Mouse (Mus musculus) midbrain, embryonic 15.5 days (tissue): ENCODE results near the gene Rhox3e. TPM values are rescaled to one million over a fixed set of nuclear protein-coding genes. Genes with fewer than 3 reads are reported as not detected.
"Not testable (repeated sequence)": the region's sequence is repeated elsewhere in the genome, so short reads cannot be mapped to it uniquely, and the experiment has no call there.

Experiments used
- ATAC-seq: fragments of 200-750 bp; cut with Nextera tagmentation; replicated peaks from 2 replicates; pipeline ENCODE4 v1.8.0; 2017; ENCODE audit warnings: moderate TSS enrichment
- H3K27ac ChIP-seq: fragments of 300-500 bp; sonication (generic); 2 replicates; pipeline ENCODE4 v1.5.1; 2015; ENCODE audit warnings: mild to moderate bottlenecking, inconsistent platforms
- H3K27me3 ChIP-seq: fragments of 300-500 bp; sonication (generic); replicated peaks from 2 replicates; pipeline ENCODE4 v1.6.1; 2015; ENCODE audit warnings: inconsistent platforms
- H3K36me3 ChIP-seq: fragments of 300-500 bp; sonication (generic); replicated peaks from 2 replicates; pipeline ENCODE4 v1.6.1; 2015; ENCODE audit warnings: inconsistent platforms
- H3K4me1 ChIP-seq: fragments of 300-500 bp; sonication (generic); 2 replicates; pipeline ENCODE4 v1.6.1; 2015; ENCODE audit warnings: inconsistent platforms
- H3K4me2 ChIP-seq: fragments of 300-500 bp; sonication (generic); 2 replicates; pipeline ENCODE4 v1.6.1; 2015; ENCODE audit warnings: inconsistent platforms, mild to moderate bottlenecking, moderate library complexity
- H3K4me3 ChIP-seq: fragments of 300-500 bp; sonication (generic); 2 replicates; pipeline ENCODE4 v1.5.1; 2015; ENCODE audit warnings: mild to moderate bottlenecking, inconsistent platforms
- H3K9ac ChIP-seq: fragments of 300-500 bp; sonication (generic); 2 replicates; pipeline ENCODE4 v1.6.1; 2015; ENCODE audit warnings: mild to moderate bottlenecking, inconsistent platforms
- H3K9me3 ChIP-seq: fragments of 300-500 bp; sonication (generic); 2 replicates; pipeline ENCODE4 v1.6.1; 2016; ENCODE audit warnings: inconsistent platforms
- WGBS: fragments of 180-500 bp; shearing (Covaris S2); methylation state at CpG from one replicate; pipeline ENCODE4 v1.1.7; 2015; ENCODE audit warnings: mixed read lengths; 5-methylcytosine and 5-hydroxymethylcytosine counted together
- polyA plus RNA-seq: library from polyadenylated mRNA; unstranded; fragments of >200 nt; fragmentation: Nextera tagmentation; extraction: Ambion mirVana; gene quantifications from 2 replicates; pipeline ENCODE4 v1.2.1, GENCODE M21; 2015

The Rhox3e gene
- not detected in 2 replicates for polyA plus RNA-seq

- H3K4me1 ChIP-seq, H3K9me3 ChIP-seq, ATAC-seq, H3K4me2 ChIP-seq, H3K4me3 ChIP-seq, H3K27ac ChIP-seq, H3K27me3 ChIP-seq, H3K36me3 ChIP-seq, H3K9ac ChIP-seq: not testable (repeated sequence)
- WGBS = no CpG with 5 or more reads among the region's 4 CpGs
Measured at GRCm38 (mm10) chrX:37541719-37542118, at the start of gene Rhox3e. Rhox3e (plus strand) TSS chrX:37542019.

- H3K9ac ChIP-seq, H3K27me3 ChIP-seq, H3K4me3 ChIP-seq, H3K4me1 ChIP-seq, ATAC-seq, H3K27ac ChIP-seq, H3K9me3 ChIP-seq, H3K4me2 ChIP-seq, H3K36me3 ChIP-seq: not testable (repeated sequence)
- 93% methylated on average over 17 of the region's 18 CpGs for WGBS
Measured at GRCm38 (mm10) chrX:37514059-37514458, 27.8 kb upstream of the Rhox3e start, which contains the start of gene Rhox4d. Rhox4d (plus strand) TSS chrX:37514359.

- H3K36me3 ChIP-seq, H3K4me3 ChIP-seq, H3K9ac ChIP-seq, H3K27me3 ChIP-seq, H3K27ac ChIP-seq, H3K4me1 ChIP-seq, H3K4me2 ChIP-seq, H3K9me3 ChIP-seq, ATAC-seq: not testable (repeated sequence)
- WGBS = 85% methylated on average over 2 of the region's 8 CpGs
Measured at GRCm38 (mm10) chrX:37530152-37530551, 11.7 kb upstream of the Rhox3e start, which contains the start of gene Rhox2e. Rhox2e (plus strand) TSS chrX:37530452.

- not testable (repeated sequence) for H3K36me3 ChIP-seq, H3K4me1 ChIP-seq, H3K9me3 ChIP-seq, H3K4me2 ChIP-seq, H3K9ac ChIP-seq, H3K27me3 ChIP-seq, H3K27ac ChIP-seq, H3K4me3 ChIP-seq, ATAC-seq
- 99% methylated on average over 9 of the region's 18 CpGs for WGBS
Measured at GRCm38 (mm10) chrX:37557112-37557511, 15.3 kb downstream of the Rhox3e start, which contains the start of gene Rhox4e. Rhox4e (plus strand) TSS chrX:37557412.

- WGBS = 90% methylated on average over 8 of the region's 8 CpGs
- not testable (repeated sequence) for H3K36me3 ChIP-seq, H3K27ac ChIP-seq, H3K9me3 ChIP-seq, H3K9ac ChIP-seq, H3K4me2 ChIP-seq, H3K4me1 ChIP-seq, H3K27me3 ChIP-seq, ATAC-seq, H3K4me3 ChIP-seq
Measured at GRCm38 (mm10) chrX:37571105-37571504, 29.3 kb downstream of the Rhox3e start, which contains the start of gene Rhox2f. Rhox2f (plus strand) TSS chrX:37571405.

GRCm38 (mm10) chrX:37572638-37573037 lies 30.8 kb downstream of the Rhox3e start:
- H3K27ac ChIP-seq, H3K27me3 ChIP-seq, H3K36me3 ChIP-seq, H3K4me3 ChIP-seq, ATAC-seq, H3K4me1 ChIP-seq, H3K4me2 ChIP-seq, H3K9me3 ChIP-seq, H3K9ac ChIP-seq: not testable (repeated sequence)
- 74% methylated on average over 2 of the region's 2 CpGs for WGBS

- ATAC-seq, H3K27ac ChIP-seq, H3K4me3 ChIP-seq, H3K36me3 ChIP-seq, H3K4me1 ChIP-seq, H3K27me3 ChIP-seq, H3K4me2 ChIP-seq, H3K9ac ChIP-seq, H3K9me3 ChIP-seq: not testable (repeated sequence)
Measured at GRCm38 (mm10) chrX:37580692-37581091, 38.9 kb downstream of the Rhox3e start, which contains the start of gene Rhox3f. Rhox3f (plus strand) TSS chrX:37580992.

Other genes with a start within 250 kb of the Rhox3e start
- gene Rhox3a2, start 162.0 kb upstream of the Rhox3e start, polyA plus RNA-seq = not detected in 2 replicates
- not detected in 2 replicates for gene Rhox4a2, start 151.2 kb upstream of the Rhox3e start, polyA plus RNA-seq
- not detected in 2 replicates for gene Rhox2b, start 130.0 kb upstream of the Rhox3e start, polyA plus RNA-seq
- not detected in 2 replicates for gene Rhox4b, start 109.5 kb upstream of the Rhox3e start, polyA plus RNA-seq
- not detected in 2 replicates for gene Rhox2c, start 88.3 kb upstream of the Rhox3e start, polyA plus RNA-seq
- gene Rhox3c, start 83.4 kb upstream of the Rhox3e start, polyA plus RNA-seq = not detected in 2 replicates
- gene Rhox4c, start 61.7 kb upstream of the Rhox3e start, polyA plus RNA-seq = not detected in 2 replicates
- not detected in 2 replicates for gene Rhox2d, start 48.6 kb upstream of the Rhox3e start, polyA plus RNA-seq
- not detected in 2 replicates for gene Rhox4d, start 27.7 kb upstream of the Rhox3e start, polyA plus RNA-seq
- gene Rhox2e, start 11.6 kb upstream of the Rhox3e start, polyA plus RNA-seq = not detected in 2 replicates
- gene Rhox4e, start 15.4 kb downstream of the Rhox3e start, polyA plus RNA-seq = not detected in 2 replicates
- gene Rhox2f, start 29.4 kb downstream of the Rhox3e start, polyA plus RNA-seq = not detected in 2 replicates
- not detected in 2 replicates for gene Rhox3f, start 39.0 kb downstream of the Rhox3e start, polyA plus RNA-seq
- gene Rhox4f, start 65.7 kb downstream of the Rhox3e start, polyA plus RNA-seq = not detected in 2 replicates
- not detected in 2 replicates for gene Rhox3g, start 86.6 kb downstream of the Rhox3e start, polyA plus RNA-seq
- not detected in 2 replicates for gene Rhox2g, start 101.5 kb downstream of the Rhox3e start, polyA plus RNA-seq
- gene Rhox4g, start 109.3 kb downstream of the Rhox3e start, polyA plus RNA-seq = not detected in 2 replicates
- gene Rhox3h, start 126.7 kb downstream of the Rhox3e start, polyA plus RNA-seq = not detected in 2 replicates
- gene Rhox2h, start 131.3 kb downstream of the Rhox3e start, polyA plus RNA-seq = not detected in 2 replicates